Mouse (Mus musculus) stomach, postnatal 0 days (tissue): ENCODE data around the gene 5730596B20Rik. TPM values are rescaled to one million over a fixed set of nuclear protein-coding genes. Genes with fewer than 3 reads are reported as not detected.

Source experiments
- ATAC-seq: fragments of 200-750 bp; cut with Nextera tagmentation; 2 replicates; pipeline ENCODE4 v1.8.0; 2017; ENCODE audit not compliant: low FRiP score, low TSS enrichment
- DNase-seq: peaks from one replicate; pipeline ENCODE4 v3.0.0-alpha.2; 2016; ENCODE audit warnings: low spot score
- H3K27ac ChIP-seq: fragments of 300-500 bp; sonication (generic); replicated peaks from 2 replicates; pipeline ENCODE4 v1.5.1; 2014; ENCODE audit warnings: mild to moderate bottlenecking, control low read depth
- H3K27me3 ChIP-seq: fragments of 300-500 bp; sonication (generic); 2 replicates; pipeline ENCODE4 v1.6.1; 2014; ENCODE audit warnings: low read length; ENCODE audit not compliant: control insufficient read depth, insufficient read depth
- H3K36me3 ChIP-seq: fragments of 300-500 bp; sonication (generic); 2 replicates; pipeline ENCODE4 v1.6.1; 2014; ENCODE audit warnings: low read length, mixed read lengths; ENCODE audit not compliant: control insufficient read depth, insufficient read depth
- H3K4me1 ChIP-seq: fragments of 300-500 bp; sonication (generic); replicated peaks from 2 replicates; pipeline ENCODE4 v1.6.1; 2014; ENCODE audit warnings: antibody characterized with exemption; ENCODE audit not compliant: control insufficient read depth, insufficient read depth
- H3K4me2 ChIP-seq: fragments of 300-500 bp; sonication (generic); replicated peaks from 2 replicates; pipeline ENCODE4 v1.6.1; 2014; ENCODE audit warnings: low read depth, mild to moderate bottlenecking, control low read depth, moderate library complexity
- H3K4me3 ChIP-seq: fragments of 300-500 bp; sonication (generic); 2 replicates; pipeline ENCODE4 v1.5.1; 2014; ENCODE audit warnings: low read depth, low read length, control low read depth
- H3K9ac ChIP-seq: fragments of 300-500 bp; sonication (generic); 2 replicates; pipeline ENCODE4 v1.6.1; 2014; ENCODE audit warnings: mild to moderate bottlenecking, low read length, control low read depth, mixed read lengths
- H3K9me3 ChIP-seq: fragments of 300-500 bp; sonication (generic); 2 replicates; pipeline ENCODE4 v1.6.1; 2016; ENCODE audit warnings: low read length; ENCODE audit not compliant: control insufficient read depth
- CTCF ChIP-seq: IDR thresholded peaks from 2 replicates; pipeline ENCODE4 v1.5.1; 2016; ENCODE audit warnings: antibody characterized with exemption, low read depth, mild to moderate bottlenecking, moderate library complexity
- EP300 ChIP-seq: optimal IDR thresholded peaks from 2 replicates; pipeline ENCODE3; 2016; ENCODE audit warnings: antibody characterized with exemption
- WGBS: fragments of 180-500 bp; shearing (Covaris S2); extraction: QIAGEN DNeasy Blood & Tissue Kit; methylation state at CpG from one replicate; pipeline ENCODE4 v1.1.7; 2014; 5-methylcytosine and 5-hydroxymethylcytosine counted together
- polyA plus RNA-seq: library from polyadenylated mRNA; unstranded; fragments of >200 nt; fragmentation: Nextera tagmentation; extraction: Ambion mirVana; gene quantifications from 2 replicates; pipeline ENCODE4 v1.2.1, GENCODE M21; 2015

The 5730596B20Rik gene
- polyA plus RNA-seq, 1 experiment from 2014 or later: 0.90 TPM

DNA sequence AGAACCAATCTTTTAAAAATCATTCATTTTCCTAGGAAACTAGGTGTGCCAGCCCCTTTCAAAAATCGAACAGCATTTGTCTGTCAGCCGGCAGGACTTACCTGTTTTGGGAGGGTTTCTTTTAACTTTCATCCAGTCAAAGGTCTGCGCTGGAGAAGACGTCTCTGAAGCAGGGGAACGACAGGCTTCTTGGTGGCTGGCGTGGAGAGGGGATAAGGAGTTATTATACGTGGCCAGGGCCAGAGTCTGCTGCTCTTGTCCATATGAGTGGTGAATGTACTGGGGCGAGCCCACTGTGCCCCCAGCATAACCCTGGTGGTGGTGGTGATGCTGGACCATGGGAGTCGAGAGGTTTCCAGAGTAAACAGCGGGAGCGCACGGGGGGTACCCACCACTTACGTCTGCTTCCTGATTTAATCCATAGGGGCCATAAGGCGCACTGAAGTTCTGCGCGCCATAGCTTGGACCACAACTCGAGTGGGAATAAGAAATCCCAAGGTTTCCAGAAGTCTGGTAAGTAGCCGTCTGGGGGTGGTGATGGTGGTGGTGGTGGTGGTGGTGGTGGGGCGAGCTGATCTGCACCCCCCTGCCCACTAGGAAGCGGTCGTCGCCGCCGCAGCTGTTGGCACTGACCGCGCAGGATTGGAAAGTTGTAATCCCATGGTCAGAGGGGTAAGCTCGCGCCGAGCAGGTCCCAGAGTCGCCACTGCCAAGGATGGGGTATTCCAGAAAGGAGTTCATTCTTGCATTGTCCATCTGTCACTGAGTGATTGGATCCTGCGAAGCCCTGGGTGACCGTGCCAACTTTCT is 19.6 kb upstream of the 5730596B20Rik start:
- TF ChIP-seq EP300: no peak
- Histone ChIP-seq H3K4me3 (peak overlapping the region; percentile 70), H3K4me1 (no peaks in the 10 kb centered on the region), H3K36me3 (no peaks in the 10 kb centered on the region), H3K27me3 (no peaks in the 10 kb centered on the region), H3K9ac (no peak overlapping the region), H3K4me2 (peak overlapping the region; percentile 91), H3K27ac (no peak overlapping the region), H3K9me3 (no peaks in the 10 kb centered on the region)
- ATAC-seq: no peak
- WGBS: 8% methylated on average over 32 of the region's 32 CpGs
- DNase-seq: no peak

DNA sequence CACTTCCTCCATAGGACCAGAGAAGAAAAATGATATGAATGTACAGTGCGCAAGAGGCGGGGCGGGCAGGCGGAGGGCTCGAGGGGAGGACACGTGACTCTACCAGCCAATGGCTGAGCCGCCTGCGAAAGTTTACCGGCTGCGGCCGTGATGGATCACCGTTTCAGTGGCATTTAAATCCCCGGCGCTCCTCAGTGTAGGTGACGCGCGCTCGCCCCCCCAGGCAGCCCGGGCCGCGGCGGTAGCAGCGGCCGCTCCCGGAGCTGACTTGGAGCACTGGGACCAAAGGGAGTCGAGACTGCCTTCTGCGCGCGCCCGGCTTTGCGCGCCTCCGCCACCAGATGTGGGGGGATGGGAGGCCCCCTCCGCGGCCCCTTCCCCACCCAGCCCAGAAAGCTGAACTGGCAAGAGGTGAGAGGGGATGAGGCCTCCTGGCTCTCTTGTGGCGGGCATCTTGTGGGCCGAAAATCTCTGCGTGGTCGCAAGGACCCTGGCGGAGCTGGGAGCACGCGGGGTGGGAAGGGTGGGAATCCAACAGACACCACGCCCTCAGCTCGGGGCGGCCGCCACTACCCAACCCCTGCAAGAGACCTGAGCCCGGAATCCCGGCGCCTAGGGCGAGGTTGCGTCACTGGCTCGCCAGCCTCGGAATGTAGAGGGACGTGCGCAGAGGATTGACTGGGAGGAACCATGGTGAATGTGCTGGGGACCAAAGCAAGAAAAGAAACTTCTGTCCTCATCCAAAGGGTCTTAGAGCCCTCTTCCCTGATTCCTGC is 18.8 kb upstream of the 5730596B20Rik start, which contains the start of gene Hoxa1:
TSS of gene Hoxa1 (minus strand) at position 42 of the 776 bp plus-strand sequence.
- peak; percentile 82 for DNase-seq
- Histone ChIP-seq H3K4me3 (peak within 1 kb of the TSS; percentile 70), H3K27ac (peak within 1 kb of the TSS; percentile 92), H3K36me3 (no peaks in the 10 kb centered on the region), H3K27me3 (no peaks in the 10 kb centered on the region; the same call in 1 of the 2 replicates), H3K9me3 (no peaks in the 10 kb centered on the region), H3K4me2 (peak within 1 kb of the TSS; percentile 91), H3K4me1 (no peaks in the 10 kb centered on the region), H3K9ac (peak within 1 kb of the TSS; percentile 78)
- 1% methylated on average over 50 of the region's 55 CpGs for WGBS
- no peak for TF ChIP-seq CTCF
- TF ChIP-seq EP300: no peak
- ATAC-seq: peak; percentile 89

DNA sequence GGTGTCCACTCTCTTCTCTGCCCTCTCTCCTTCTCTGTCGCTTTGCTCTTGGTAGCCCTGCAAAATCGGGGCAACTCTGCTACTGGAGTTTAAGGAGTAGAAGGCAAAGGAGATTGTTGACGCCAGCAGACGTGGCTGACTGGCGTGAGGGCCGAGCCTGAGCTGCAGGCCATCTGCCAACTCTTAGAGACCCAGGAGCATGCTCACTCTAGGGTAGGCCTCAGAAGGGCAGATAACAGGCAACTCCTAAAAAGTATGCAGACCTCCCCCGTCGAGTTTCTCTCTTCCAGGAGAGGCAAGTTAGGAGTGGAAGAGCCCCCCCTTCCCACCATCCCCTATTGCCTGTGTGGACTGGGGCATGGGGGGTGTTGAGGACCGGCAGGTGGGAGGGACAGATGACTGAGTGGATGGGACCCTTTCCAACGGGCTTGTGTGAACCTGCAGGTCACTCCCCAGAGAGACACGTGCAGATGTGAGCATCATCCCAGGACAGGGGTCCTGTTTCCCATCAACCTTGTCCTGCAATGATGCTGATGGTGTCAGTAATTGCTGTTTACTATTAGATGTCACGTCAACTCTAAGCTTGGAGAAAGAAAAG is 18.0 kb upstream of the 5730596B20Rik start:
- peak overlapping the region; percentile 92 for H3K27ac ChIP-seq
- peak overlapping the region; percentile 78 for H3K9ac ChIP-seq
- ATAC-seq (peak; percentile 24; the same call in 1 of the 2 replicates), DNase-seq (peak; percentile 36)
- no peaks in the 10 kb centered on the region for H3K36me3 ChIP-seq
- no peaks in the 10 kb centered on the region; the same call in 1 of the 2 replicates for H3K27me3 ChIP-seq
- H3K4me1 ChIP-seq: no peaks in the 10 kb centered on the region
- 7% methylated on average over 12 of the region's 12 CpGs for WGBS
- peak overlapping the region; percentile 70 for H3K4me3 ChIP-seq
- no peak for TF ChIP-seq CTCF
- TF ChIP-seq EP300: no peak
- H3K9me3 ChIP-seq: no peaks in the 10 kb centered on the region
- H3K4me2 ChIP-seq: peak overlapping the region; percentile 91

DNA sequence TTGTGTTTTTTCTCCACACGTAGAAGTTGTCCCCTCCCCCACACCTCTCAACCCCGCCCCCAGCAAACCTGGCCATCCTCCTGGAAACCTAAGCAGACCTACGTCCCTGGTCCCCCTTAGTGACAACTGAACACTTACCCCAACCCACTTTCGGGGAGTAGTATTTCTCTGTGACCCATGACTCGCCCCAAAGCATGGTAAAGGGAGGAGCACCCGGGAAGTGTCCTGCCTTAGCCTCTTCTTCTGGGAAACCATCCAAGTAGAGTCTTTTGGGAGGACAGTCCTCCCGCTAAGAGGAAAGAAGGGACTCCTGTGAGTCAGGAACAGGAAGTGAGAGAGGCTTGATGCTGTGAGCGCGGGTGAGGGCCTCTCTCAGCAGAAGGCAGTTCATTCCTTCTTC is 17.3 kb upstream of the 5730596B20Rik start:
- Histone ChIP-seq H3K36me3 (no peaks in the 10 kb centered on the region), H3K27me3 (no peaks in the 10 kb centered on the region; the same call in 1 of the 2 replicates), H3K9me3 (no peaks in the 10 kb centered on the region), H3K4me3 (peak overlapping the region; percentile 70), H3K4me1 (no peaks in the 10 kb centered on the region), H3K4me2 (peak overlapping the region; percentile 91), H3K9ac (peak overlapping the region; percentile 39), H3K27ac (peak overlapping the region; percentile 79)
- no peak for DNase-seq
- TF ChIP-seq CTCF (no peak), EP300 (no peak)
- no peak for ATAC-seq
- 14% methylated on average over 9 of the region's 9 CpGs for WGBS

DNA sequence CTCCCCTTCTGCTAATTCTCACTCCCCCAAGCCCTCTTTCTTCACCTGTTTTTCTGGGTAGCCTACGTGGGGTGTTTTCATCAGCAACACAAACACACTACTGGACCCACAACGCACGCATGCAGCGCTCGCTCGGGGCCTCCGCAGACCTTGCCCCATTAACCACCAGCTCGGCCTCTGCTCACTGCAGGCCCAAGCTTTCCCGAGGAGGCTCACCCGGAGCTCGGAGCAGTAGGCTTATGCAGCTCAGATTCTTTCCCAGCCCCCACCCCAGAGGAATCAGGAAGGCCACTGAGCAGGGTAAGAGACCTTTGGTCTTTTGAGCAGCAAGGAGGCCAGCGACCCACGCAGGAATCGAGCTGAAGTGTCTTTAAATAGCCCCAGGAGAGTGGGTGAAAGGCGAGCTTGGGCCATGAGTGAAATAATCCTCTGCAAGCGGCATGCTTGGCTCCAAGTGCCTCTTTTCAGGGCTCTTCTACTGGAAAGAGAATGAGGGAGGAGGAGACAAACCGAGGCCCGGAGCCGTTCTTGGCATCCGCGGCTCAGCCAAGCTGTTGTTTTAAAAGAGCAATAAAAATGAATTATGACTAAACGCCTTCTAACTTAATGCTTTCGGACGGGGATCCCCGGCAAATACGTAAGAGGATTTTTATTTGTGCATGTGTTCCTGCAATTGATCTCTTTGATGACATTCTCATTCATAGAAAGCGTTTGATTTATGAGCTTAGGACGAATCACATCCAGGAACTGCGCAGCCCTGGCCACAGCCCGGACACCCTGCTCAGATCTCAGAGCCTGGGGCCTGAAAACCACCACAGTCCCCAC is 16.6 kb upstream of the 5730596B20Rik start:
- Histone ChIP-seq H3K27ac (peak overlapping the region; percentile 79), H3K4me3 (peak overlapping the region; percentile 70), H3K9ac (peak overlapping the region; percentile 39), H3K4me2 (peak overlapping the region; percentile 91), H3K27me3 (no peaks in the 10 kb centered on the region; the same call in 1 of the 2 replicates), H3K9me3 (no peaks in the 10 kb centered on the region), H3K36me3 (no peaks in the 10 kb centered on the region), H3K4me1 (no peaks in the 10 kb centered on the region)
- peak; percentile 27; the same call in 1 of the 2 replicates for ATAC-seq
- WGBS: 8% methylated on average over 30 of the region's 30 CpGs
- TF ChIP-seq EP300 (no peak), CTCF (no peak)
- DNase-seq: no peak
